Mouse (Mus musculus): ENCODE data around the gene Ydjc.
A peak's percentile ranks its signal among the peaks of the same experiment; 100 is the strongest.

The Ydjc gene

DNA sequence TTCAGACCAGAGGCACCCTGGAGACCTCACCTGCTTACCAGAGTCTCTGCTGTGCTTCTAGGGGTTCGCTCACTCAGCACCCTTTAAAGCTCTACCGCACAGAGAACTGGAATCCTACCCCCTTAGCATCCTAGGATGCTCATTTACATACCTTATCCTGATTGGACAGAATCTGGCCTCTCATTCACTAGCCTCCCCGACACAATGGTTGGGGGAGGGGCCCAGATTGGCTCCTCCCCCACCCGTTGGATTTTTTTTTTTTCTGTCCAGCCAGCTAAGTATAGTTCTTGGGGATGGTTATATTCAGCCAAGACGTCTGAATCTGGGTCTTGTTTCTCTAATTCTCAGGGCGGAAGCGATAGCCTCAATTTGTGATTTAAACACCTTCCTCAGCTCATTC is at the start of gene Ydjc:
Gene Ydjc (plus strand): TSS at position 283 of the 400 bp plus-strand sequence.
- no peak for DNase-seq (ENCODE audit: low spot score)

GRCm38 (mm10) chr16:17096938-17097337 is 47.5 kb upstream of the Ydjc start:
- DNase-seq (ENCODE audit: low spot score): no peak

DNA sequence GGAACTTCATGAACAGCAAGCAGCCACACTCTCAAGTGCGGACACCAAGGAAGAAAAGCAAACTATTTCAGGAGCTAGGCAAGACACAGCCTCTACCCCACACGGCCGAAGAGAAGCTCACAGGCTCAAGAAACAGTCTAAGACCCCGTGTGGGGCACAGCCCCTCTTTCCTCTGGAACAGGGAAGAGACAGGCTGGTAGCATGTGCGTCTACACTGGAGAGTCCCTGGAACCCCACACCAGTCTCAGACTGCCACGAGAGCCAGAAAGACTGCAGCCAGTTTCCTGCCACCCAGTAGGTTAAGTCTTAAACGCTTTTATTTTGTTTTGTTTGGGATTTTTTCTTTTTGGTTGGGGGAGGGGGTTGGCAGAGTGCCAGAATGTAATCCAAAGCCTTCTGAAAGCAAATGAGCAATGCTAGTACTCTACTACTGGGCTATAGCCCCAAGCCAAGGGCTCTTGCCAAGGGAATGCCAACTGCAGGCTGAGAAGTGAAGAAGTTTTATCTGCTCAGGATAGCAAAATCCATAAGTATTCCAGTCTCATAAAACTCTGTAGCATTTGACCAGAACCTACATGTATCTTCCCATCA is 41.7 kb upstream of the Ydjc start:
- no peak for DNase-seq (ENCODE audit: low spot score)

DNA sequence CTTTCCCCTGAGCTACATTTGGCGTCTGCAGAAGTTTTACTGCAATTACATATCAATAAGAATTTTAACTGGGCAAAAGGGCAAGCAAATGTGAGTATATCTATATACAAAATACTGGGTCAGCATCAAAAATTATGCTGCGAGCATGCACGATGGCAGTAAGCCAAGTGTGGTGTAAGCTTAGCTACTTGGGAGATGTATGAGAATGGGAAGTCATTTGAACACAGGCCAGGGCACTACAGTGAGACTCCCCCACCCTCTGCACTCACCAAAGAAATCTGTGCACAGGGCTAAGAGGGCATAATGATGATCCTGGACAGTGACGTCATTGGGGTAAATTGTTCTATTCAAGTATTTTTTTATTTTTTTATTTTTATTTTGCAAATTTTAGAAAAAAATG is 39.8 kb upstream of the Ydjc start:
- DNase-seq (ENCODE audit: low spot score): no peak

DNA sequence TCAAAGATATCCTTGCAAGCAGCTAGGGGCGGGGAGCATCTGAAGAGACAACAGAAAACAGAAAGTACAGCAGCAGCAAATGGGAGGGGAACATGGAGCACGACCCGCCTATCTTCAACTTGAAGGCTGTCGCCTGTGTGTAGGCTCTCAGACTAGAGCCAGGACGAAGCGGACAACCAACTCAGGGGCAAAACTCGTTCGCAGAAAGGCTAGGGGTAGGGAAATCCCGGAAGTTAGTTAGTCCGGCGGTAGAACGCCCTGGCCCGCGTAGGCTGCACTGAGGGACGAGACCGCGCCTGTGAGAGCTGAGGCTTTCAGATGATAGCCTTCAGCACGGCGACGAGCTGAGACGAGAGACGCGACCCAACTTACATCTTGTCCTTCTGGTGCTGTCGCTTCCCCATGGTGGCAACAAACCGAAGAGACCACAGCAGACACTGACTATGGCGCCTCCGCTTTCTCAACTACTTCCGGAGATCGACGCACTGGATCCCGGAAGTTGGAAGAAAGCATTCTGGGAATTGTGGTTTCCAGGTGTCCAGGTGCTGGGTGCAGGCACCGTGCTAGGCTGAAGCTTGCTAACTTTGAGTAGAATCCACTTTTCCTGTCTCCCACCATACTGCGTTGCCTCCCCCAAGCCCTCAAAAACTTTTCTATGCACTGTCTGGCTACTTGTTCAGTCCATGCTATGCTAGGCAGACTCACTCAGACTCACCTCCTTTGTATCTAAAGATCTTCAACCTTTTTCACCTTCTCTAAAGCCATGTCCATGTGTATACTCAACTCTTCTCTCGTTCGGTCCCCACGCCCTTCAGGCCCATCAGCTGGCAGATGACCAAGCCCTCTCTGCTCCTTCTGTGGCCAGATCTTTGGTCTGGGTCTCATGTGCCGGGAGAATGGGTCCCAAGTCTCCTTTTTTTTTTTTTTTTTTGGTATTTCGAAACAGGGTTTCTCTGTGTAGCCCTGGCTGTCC is 33.4 kb upstream of the Ydjc start, which contains the start of gene Ppil2:
Gene Ppil2 (minus strand): TSS at position 487 of the 973 bp plus-strand sequence.
- peak; percentile 51 for DNase-seq (ENCODE audit: low spot score)

GRCm38 (mm10) chr16:17117309-17117799 is 27.1 kb upstream of the Ydjc start:
- no peak for DNase-seq (ENCODE audit: low spot score)

GRCm38 (mm10) chr16:17121569-17121968 is 22.9 kb upstream of the Ydjc start:
- DNase-seq (ENCODE audit: low spot score): no peak

- no peak for DNase-seq (ENCODE audit: low spot score)
Observed at GRCm38 (mm10) chr16:17124119-17124870, 20.1 kb upstream of the Ydjc start.

GRCm38 (mm10) chr16:17124871-17125520 is 19.4 kb upstream of the Ydjc start, which contains the start of gene 2610318N02Rik:
Gene 2610318N02Rik, minus strand, starts transcription at chr16:17125167.
- DNase-seq (ENCODE audit: low spot score): peak; percentile 70

GRCm38 (mm10) chr16:17127292-17127691 is 17.1 kb upstream of the Ydjc start:
- DNase-seq (ENCODE audit: low spot score): no peak

GRCm38 (mm10) chr16:17131191-17132088 is 13.0 kb upstream of the Ydjc start:
- no peak for DNase-seq (ENCODE audit: low spot score)

GRCm38 (mm10) chr16:17132089-17132905 is 12.1 kb upstream of the Ydjc start, which contains the start of gene Sdf2l1:
Gene Sdf2l1, minus strand, starts transcription at chr16:17132383.
- DNase-seq (ENCODE audit: low spot score): peak; percentile 88

- DNase-seq (ENCODE audit: low spot score): no peak
Observed at GRCm38 (mm10) chr16:17132906-17133200, 11.6 kb upstream of the Ydjc start.

GRCm38 (mm10) chr16:17137355-17137754 is 7.1 kb upstream of the Ydjc start:
- no peak for DNase-seq (ENCODE audit: low spot score)

- peak; percentile 55 for DNase-seq (ENCODE audit: low spot score)
Observed at GRCm38 (mm10) chr16:17146772-17147235, 2.4 kb downstream of the Ydjc start, which contains the start of gene Ccdc116. Gene Ccdc116, minus strand, starts transcription at chr16:17147229.

- no peak for DNase-seq (ENCODE audit: low spot score)
Observed at GRCm38 (mm10) chr16:17147391-17147929, 3.0 kb downstream of the Ydjc start.

GRCm38 (mm10) chr16:17148084-17148483 is 3.7 kb downstream of the Ydjc start:
- DNase-seq (ENCODE audit: low spot score): no peak

- DNase-seq (ENCODE audit: low spot score): no peak
Observed at GRCm38 (mm10) chr16:17150520-17151258, 6.3 kb downstream of the Ydjc start.

DNA sequence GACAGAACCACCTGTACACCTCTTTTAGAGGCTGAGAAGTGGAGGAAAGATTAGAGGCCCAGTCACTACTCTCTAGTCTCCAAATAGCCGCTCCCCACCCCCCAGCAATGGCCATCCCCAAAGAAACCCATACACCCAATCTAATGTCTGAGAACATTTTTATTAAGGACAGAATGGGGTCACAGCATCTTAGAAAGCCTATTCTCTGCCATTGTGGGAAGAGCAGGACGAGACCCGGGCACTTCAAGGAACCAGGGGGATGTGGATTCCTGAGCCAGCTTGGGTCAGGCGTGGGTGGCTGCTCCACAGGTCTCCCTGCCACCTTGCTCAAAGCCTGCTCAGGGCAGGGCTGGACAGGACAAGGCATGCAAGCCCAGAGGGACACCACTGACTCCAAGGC is 7.5 kb downstream of the Ydjc start:
- DNase-seq (ENCODE audit: low spot score): no peak

Data from ovary, postnatal 14 days (tissue).